Mouse (Mus musculus) liver, adult 2 months (tissue): ENCODE data around the gene Dhh.

Source experiments
- CTCF ChIP-seq: fragments of 200-500 bp; IDR thresholded peaks from 2 replicates; pipeline ENCODE4 v1.5.1; 2011; ENCODE audit warnings: low read depth, low read length, control low read depth
- POLR2A ChIP-seq: fragments of 200-500 bp; IDR thresholded peaks from 2 replicates; pipeline ENCODE4 v1.6.1; 2011; ENCODE audit warnings: low read length, control low read depth; ENCODE audit not compliant: insufficient read depth; ENCODE audit errors: extremely low read depth

GRCm38 (mm10) chr15:98901530-98901929 is 3.2 kb upstream of the Dhh start:
- TF ChIP-seq CTCF (no peak), POLR2A (no peak)
